Mouse (Mus musculus) layer of hippocampus, postnatal 25 days (tissue): ENCODE data around the gene Tyw5. TPM values are rescaled to one million over a fixed set of nuclear protein-coding genes. Genes with fewer than 3 reads are reported as not detected.

Source experiments
- DNase-seq, 2 experiments: peaks; one replicate each; pipeline ENCODE4 v3.0.0; 2022; ENCODE audit warnings: mixed read lengths in 2 of 2, low spot score in 1 of 2; ENCODE audit errors: extremely low spot score in 1 of 2
- total RNA-seq, 2 experiments: library from RNA; stranded (reverse); gene quantifications; 2 replicates each; pipeline ENCODE4 v1.2.3; 2021

Gene Tyw5
- total RNA-seq, 2 experiments from 2014 or later, result 18.6 to 23.9 TPM

- no peak for DNase-seq
Observed at GRCm38 (mm10) chr1:57388402-57389155, 18.3 kb downstream of the Tyw5 start.

GRCm38 (mm10) chr1:57387876-57388275 lies 19.0 kb downstream of the Tyw5 start:
- DNase-seq, result peak in 1 of 2 experiments; percentile 49

GRCm38 (mm10) chr1:57386519-57386918 lies 20.4 kb downstream of the Tyw5 start:
- DNase-seq, result no peak

- peak; percentile 88 to 91 for DNase-seq
Observed at GRCm38 (mm10) chr1:57377376-57378341, 29.2 kb downstream of the Tyw5 start, which contains the start of gene 1700066M21Rik. Gene 1700066M21Rik, plus strand, starts transcription at chr1:57377620.

- no peak for DNase-seq
Observed at GRCm38 (mm10) chr1:57376806-57377205, 30.1 kb downstream of the Tyw5 start.

GRCm38 (mm10) chr1:57375276-57375675 lies 31.6 kb downstream of the Tyw5 start:
- DNase-seq, result no peak

GRCm38 (mm10) chr1:57370451-57370850 lies 36.5 kb downstream of the Tyw5 start:
- no peak for DNase-seq

- DNase-seq, result no peak
Observed at GRCm38 (mm10) chr1:57369111-57369510, 37.8 kb downstream of the Tyw5 start.

GRCm38 (mm10) chr1:57367446-57367845 lies 39.5 kb downstream of the Tyw5 start:
- DNase-seq, result no peak

GRCm38 (mm10) chr1:57358546-57358945 lies 48.4 kb downstream of the Tyw5 start:
- DNase-seq, result no peak

GRCm38 (mm10) chr1:57351941-57352340 lies 55.0 kb downstream of the Tyw5 start:
- no peak for DNase-seq

- DNase-seq, result no peak
Observed at GRCm38 (mm10) chr1:57347487-57347886, 59.4 kb downstream of the Tyw5 start.

- no peak for DNase-seq
Observed at GRCm38 (mm10) chr1:57341197-57341596, 65.7 kb downstream of the Tyw5 start.

GRCm38 (mm10) chr1:57339156-57339796 lies 67.6 kb downstream of the Tyw5 start:
- no peak for DNase-seq

Other genes with a start within 250 kb of the Tyw5 start
- gene 1700066M21Rik, start 29.5 kb downstream of the Tyw5 start, total RNA-seq, result 10 to 100 TPM; 23.0 to 24.5 TPM
- gene Maip1, start 773 bp downstream of the Tyw5 start, total RNA-seq, result 10 to 100 TPM; 11.3 to 12.0 TPM